ENCODE assay signal across 8 mouse cellular contexts in the genomic region with DNA sequence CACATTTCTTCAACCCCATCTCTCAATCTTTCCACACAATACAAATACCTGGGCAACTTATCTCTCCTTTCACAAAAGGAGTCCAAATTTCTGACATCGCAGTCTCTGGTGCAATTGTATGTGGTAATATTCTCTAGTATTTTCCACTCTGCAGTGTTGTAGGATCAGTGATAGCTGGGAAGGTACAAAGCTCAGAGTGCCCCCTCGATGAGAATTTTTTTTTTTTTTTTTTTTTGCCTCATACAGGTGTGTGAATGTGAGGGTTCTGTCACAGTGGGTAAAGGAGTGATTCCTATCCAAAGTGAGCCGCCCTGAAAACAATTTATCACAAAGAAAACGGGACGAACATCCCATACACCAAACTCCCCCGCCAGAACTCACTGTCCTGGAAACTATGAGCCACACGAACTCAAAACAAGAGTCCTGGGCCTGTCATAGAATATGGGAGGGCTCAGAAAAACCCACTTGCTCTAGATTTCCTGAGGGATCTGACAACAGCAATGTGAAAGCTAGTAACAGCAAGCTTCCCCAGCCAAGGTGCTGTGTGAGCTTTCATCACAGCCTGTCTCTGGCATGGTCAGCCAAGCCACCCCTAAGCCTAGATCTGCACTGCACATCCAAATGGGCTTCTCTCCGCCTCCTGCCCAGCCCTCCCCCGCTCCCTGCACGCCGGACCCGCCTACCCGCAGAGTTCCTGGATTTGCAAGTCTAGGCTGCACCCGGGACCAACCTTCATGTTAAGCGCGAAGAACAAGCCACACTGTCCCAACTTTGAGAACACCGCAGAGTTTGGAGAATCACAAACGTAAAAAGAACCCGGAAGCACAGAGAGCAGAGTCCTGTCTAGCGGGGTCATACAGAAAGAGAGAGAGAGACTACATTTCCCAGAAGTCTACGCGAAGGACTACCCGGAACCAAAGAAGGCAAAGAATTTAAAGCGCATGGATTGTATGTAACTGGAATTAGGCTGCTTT. TPM values are rescaled to one million over a fixed set of nuclear protein-coding genes. Genes with fewer than 3 reads are reported as not detected.
A peak's percentile ranks its signal among the peaks of the same experiment; 100 is the strongest.
DNase-seq lines count a peak whose midpoint lies in the region; ATAC-seq and TF ChIP-seq lines count a peak whose summit lies in the region.

Zfp85 (minus strand) TSS at position 896 of the 974 bp plus-strand sequence.

- peak within 1 kb of the TSS; percentile 59 for H3K27ac ChIP-seq in forebrain, postnatal 0 days (ENCODE audit: low read depth, low read length)
- H3K27ac ChIP-seq in lung, embryonic 14.5 days (ENCODE audit: low read depth) = peak within 1 kb of the TSS; percentile 77
- no peak within 1 kb of the TSS for H3K27ac ChIP-seq in olfactory bulb, adult 2 months (ENCODE audit: insufficient read depth, low read depth, low read length)

- 6% methylated on average over 24 of the region's 24 CpGs for WGBS in forebrain, postnatal 0 days
- WGBS in lung, embryonic 14.5 days = 4% methylated on average over 24 of the region's 24 CpGs
- 6% methylated on average over 24 of the region's 24 CpGs for WGBS in olfactory bulb, adult 2 months

- H3K4me1 ChIP-seq in forebrain, postnatal 0 days (ENCODE audit: insufficient read depth) = peaks cover 3% of the 10 kb centered on the region; the same call in 1 of the 2 replicates
- H3K4me1 ChIP-seq in lung, embryonic 14.5 days (ENCODE audit: insufficient read depth) = no peaks in the 10 kb centered on the region
- H3K4me1 ChIP-seq in olfactory bulb, adult 2 months (ENCODE audit: control insufficient read depth, insufficient read depth, low read length) = no peaks in the 10 kb centered on the region

- TF ChIP-seq POLR2A in olfactory bulb, adult 2 months (IDR thresholded peaks at IDR 0.05; ENCODE audit: insufficient read depth, low read depth, low read length) = peak; percentile 30; the same call in 1 of the 2 replicates

- DNase-seq in MEL-GATA-1-ER (ENCODE audit: extremely low read depth, low read depth) = peak; percentile 63
- peak; percentile 60 for DNase-seq in cerebellum, adult 8-10 months
- peak; percentile 74 for DNase-seq in forebrain, postnatal 0 days
- DNase-seq in heart, postnatal 4 days = peak; percentile 67
- peak; percentile 25 to 47 for DNase-seq in layer of hippocampus, adult 8-10 months (ENCODE audit: low spot score in 2 of 2)
- DNase-seq in lung, embryonic 14.5 days = peak; percentile 84
- peak; percentile 25 to 39 for DNase-seq in thymus, adult 18-20 months

- ATAC-seq in forebrain, postnatal 0 days = peak; percentile 98
- peak; percentile 97 for ATAC-seq in lung, embryonic 14.5 days (ENCODE audit: insufficient read depth)

- no peaks in the 10 kb centered on the region for H3K9me3 ChIP-seq in forebrain, postnatal 0 days (ENCODE audit: low read length)
- H3K9me3 ChIP-seq in lung, embryonic 14.5 days (ENCODE audit: low read depth, low read length) = no peaks in the 10 kb centered on the region

- no peak for TF ChIP-seq CTCF in forebrain, postnatal 0 days (IDR thresholded peaks at IDR 0.05; ENCODE audit: low read depth)
- TF ChIP-seq CTCF in lung, embryonic 14.5 days (IDR thresholded peaks at IDR 0.05; ENCODE audit: low read depth) = no peak
- no peak for TF ChIP-seq CTCF in olfactory bulb, adult 2 months (IDR thresholded peaks at IDR 0.05; ENCODE audit: insufficient read depth, low read depth, low read length)

- peak within 1 kb of the TSS; percentile 62 for H3K9ac ChIP-seq in forebrain, postnatal 0 days
- peak within 1 kb of the TSS; percentile 67 for H3K9ac ChIP-seq in lung, embryonic 14.5 days

- H3K36me3 ChIP-seq in forebrain, postnatal 0 days (ENCODE audit: insufficient read depth) = peaks cover 6% of the 10 kb centered on the region; the same call in 1 of the 2 replicates
- H3K36me3 ChIP-seq in lung, embryonic 14.5 days (ENCODE audit: insufficient read depth) = no peaks in the 10 kb centered on the region

- peak within 1 kb of the TSS; percentile 59 for H3K4me2 ChIP-seq in forebrain, postnatal 0 days (ENCODE audit: low read depth)
- H3K4me2 ChIP-seq in lung, embryonic 14.5 days = peak within 1 kb of the TSS; percentile 61

- H3K27me3 ChIP-seq in forebrain, postnatal 0 days (ENCODE audit: insufficient read depth, low read length) = no peaks in the 10 kb centered on the region
- no peaks in the 10 kb centered on the region for H3K27me3 ChIP-seq in lung, embryonic 14.5 days (ENCODE audit: insufficient read depth, low read length)

- H3K4me3 ChIP-seq in forebrain, postnatal 0 days (ENCODE audit: low read depth, low read length) = peak within 1 kb of the TSS; percentile 78
- peak within 1 kb of the TSS; percentile 62 for H3K4me3 ChIP-seq in lung, embryonic 14.5 days (ENCODE audit: low read depth, low read length)
- peak within 1 kb of the TSS; percentile 89 for H3K4me3 ChIP-seq in olfactory bulb, adult 2 months (ENCODE audit: insufficient read depth, low read depth, low read length)

RNA-seq across cellular contexts. Expression of gene Zfp85, which starts in this region (rescaled TPM):
- total RNA-seq in forebrain, postnatal 0 days (2014; rRNA removed) = 11.5 and 12.1 TPM in 2 replicates
- 3.8 and 4.1 TPM in 2 replicates for polyA plus RNA-seq in forebrain, postnatal 0 days (2015; fragmentation: Nextera tagmentation; extraction: Ambion mirVana)
- total RNA-seq in heart, postnatal 4 days (2021) = 1 to 10 TPM; 2.5 to 2.8 TPM
- 1 to 10 TPM; 4.5 to 7.8 (median 7.0) TPM for total RNA-seq in layer of hippocampus, adult 8-10 months (2022)
- 5.6 and 6.4 TPM in 2 replicates for polyA plus RNA-seq in lung, embryonic 14.5 days (2014; fragmentation: Nextera tagmentation; extraction: Ambion mirVana)
- not detected in 2 replicates for polyA plus RNA-seq in olfactory bulb, adult 2 months (2012; ENCODE audit: insufficient read depth, insufficient read length, low replicate concordance, missing spikeins)

Comparison
In these comparisons a context has a peak if more than half of its experiments do, and no peak if none do; other contexts are left out.
1. DNase-seq: peak in every context shown above with its lines; median percentile 84 in lung, embryonic 14.5 days; 74 in forebrain, postnatal 0 days; 67 in heart, postnatal 4 days; 63 in MEL-GATA-1-ER; 60 in cerebellum, adult 8-10 months; 36 in layer of hippocampus, adult 8-10 months; 32 in thymus, adult 18-20 months.